Mouse (Mus musculus): Measurements from ENCODE around the gene Klhl33.
A peak's percentile ranks its signal among the peaks of the same experiment; 100 is the strongest.
"Not testable (repeated sequence)": the region's sequence is repeated elsewhere in the genome, so short reads cannot be mapped to it uniquely, and the experiment has no call there.

The Klhl33 gene

GRCm38 (mm10) chr14:50897374-50897765 lies at the start of gene Klhl33:
Gene Klhl33, minus strand, starts transcription at chr14:50897507.
- peak; percentile 77 for DNase-seq (ENCODE audit: low read depth, low spot score)

GRCm38 (mm10) chr14:50945526-50945925 lies 48.2 kb upstream of the Klhl33 start:
- not testable (repeated sequence) for DNase-seq (ENCODE audit: low read depth, low spot score)

- DNase-seq (ENCODE audit: low read depth, low spot score) = not testable (repeated sequence)
These were observed 47.8 kb upstream of the Klhl33 start for GRCm38 (mm10) chr14:50945081-50945480.

- DNase-seq (ENCODE audit: low read depth, low spot score) = not testable (repeated sequence)
These were observed 47.3 kb upstream of the Klhl33 start for GRCm38 (mm10) chr14:50944668-50945033.

GRCm38 (mm10) chr14:50943932-50944667 lies 46.8 kb upstream of the Klhl33 start, which contains the start of gene Gm49342:
Gene Gm49342, plus strand, starts transcription at chr14:50944517.
- peak; percentile 96 for DNase-seq (ENCODE audit: low read depth, low spot score)

DNA sequence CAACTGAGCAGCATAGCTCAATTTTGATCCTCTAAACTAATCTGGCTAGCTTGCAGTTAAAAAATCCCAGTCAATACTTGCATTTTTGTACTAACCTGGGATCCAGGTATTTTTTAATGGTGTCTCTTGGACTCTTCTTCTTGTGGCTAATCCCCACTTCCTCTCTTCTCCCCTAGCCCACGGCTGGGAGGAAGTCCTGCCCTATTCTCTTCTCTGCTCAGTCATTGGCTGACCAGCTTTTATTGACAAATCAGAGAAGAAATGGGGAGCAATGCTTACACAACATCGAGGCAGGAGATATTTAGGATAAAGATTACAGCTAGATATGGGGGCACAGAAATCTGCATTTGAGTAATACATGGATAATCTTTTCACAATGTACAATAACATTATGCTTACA lies 41.6 kb upstream of the Klhl33 start:
- no peak for DNase-seq (ENCODE audit: low read depth, low spot score)

DNA sequence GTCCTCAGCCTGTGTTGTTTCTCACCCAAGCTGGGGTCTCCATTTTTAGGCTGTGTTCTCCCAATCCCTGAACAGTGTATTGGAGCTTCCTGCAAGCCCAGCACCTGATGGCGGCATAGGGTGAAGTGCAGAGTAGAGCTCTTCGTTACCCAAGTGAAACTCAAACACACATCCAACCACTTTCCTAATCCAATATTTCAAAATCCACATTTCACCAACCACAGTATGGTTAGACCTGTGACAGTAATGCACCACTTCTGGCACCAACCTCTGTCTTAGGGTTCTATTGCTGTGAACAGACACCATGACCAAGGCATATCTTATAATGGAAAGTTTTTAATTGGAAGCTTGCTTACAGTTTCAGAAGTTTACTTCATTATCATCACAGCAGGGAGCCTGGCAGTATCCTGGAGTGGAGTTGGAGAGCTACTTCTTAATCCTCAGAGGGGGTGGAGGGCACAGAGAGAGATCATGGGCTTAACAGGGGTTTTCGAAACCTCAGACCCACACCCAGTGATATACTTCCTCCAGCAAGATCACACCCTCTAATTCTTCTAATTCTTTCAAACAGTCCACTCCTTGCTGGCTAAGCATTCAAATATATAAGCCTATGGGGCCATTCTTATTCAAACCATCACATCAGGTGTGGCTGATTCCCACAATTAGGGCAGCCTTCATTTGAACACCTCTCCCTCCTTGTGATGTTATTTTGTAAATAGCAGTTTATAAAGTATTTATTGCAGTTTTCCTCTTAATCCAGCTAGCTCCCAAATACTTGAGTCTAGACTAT lies 41.0 kb upstream of the Klhl33 start:
- no peak for DNase-seq (ENCODE audit: low read depth, low spot score)

DNA sequence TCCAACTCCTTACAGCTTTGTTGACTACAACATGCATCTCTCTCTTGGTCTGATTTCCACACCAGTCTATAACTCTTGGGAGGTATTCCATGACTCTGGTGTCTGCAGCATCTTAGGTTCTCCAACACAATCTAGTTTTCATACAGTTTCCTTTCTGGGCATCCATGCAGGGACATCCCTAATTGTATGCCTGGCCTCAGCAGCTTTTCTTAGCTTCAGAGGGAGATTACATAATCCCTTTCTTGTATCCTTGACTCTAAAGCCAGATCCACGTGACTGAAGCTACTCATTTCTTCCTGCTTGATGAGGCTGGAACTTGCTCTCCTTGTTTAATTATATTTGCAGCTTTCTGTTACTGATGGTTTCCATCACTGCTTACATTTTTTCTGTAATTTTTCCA lies 39.3 kb upstream of the Klhl33 start:
- no peak for DNase-seq (ENCODE audit: low read depth, low spot score)

DNA sequence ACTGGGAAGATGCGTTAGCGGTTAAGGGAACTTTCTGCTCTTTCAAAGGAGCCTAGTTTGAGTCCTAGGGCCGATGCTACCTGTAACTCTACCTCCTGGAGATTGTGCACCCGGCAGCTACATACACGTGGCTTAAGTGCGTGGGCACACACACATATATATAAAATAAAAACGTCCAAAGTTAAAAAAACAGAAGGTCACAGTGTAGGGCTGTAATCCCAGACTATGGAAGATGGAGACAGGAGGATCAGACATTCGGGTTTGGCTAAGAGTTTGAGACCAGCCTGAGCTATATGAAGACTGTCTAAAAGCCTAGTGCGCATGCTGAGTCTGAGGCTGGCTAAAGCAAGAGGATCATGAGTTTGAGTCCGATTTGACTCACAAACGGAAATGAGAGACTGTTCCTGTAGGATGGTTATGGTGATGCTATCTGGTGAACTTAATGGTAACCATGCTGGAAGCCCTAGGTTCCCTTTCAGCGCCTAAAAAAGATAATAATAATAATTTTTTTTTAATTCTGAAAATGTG lies 34.2 kb upstream of the Klhl33 start:
- DNase-seq (ENCODE audit: low read depth, low spot score) = no peak

DNA sequence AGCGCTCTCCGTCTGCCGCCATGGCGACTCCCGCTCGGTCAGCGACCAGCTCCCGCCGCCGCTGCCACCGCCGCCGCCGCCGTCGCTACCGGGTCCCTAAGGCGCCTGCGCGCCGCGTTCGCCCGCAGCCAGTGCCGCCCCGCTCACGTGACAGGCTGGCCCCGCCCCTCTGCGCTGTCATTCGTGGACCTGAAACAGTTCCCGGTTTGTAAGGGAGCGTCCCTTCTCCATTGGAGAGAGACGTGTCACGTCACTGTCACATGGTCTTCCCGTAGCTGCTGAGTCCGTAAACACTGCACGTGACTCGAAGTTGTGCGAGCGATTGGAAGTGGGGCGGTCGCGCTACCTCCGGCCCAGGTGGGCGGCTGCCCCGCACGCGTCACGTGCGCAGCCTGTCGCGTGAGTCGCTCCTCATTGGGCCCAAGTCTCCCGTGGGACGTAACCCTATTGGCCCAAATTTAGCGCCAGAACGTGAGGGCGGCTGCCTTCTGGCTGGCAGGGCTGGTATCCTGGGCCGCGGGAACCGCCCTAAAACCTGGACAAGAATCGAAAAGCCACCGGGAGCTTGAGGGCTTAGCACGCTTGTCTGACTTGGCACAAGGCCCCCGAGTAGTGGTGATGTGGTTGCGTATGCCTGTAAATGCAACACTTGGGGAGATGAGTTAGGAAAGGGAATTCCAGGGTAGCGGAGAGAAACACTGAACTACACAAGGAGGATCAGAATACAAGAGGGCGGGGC lies 33.6 kb upstream of the Klhl33 start, which contains the start of the genes Pip4p1 and Pnp:
Gene Pip4p1 (minus strand): TSS at position 103 of the 739 bp plus-strand sequence.
Gene Pnp (plus strand): TSS at position 329 of the 739 bp plus-strand sequence.
- peak; percentile 100 for DNase-seq (ENCODE audit: low read depth, low spot score)

- peak; percentile 76 for DNase-seq (ENCODE audit: low read depth, low spot score)
These were observed 33.1 kb upstream of the Klhl33 start for GRCm38 (mm10) chr14:50930377-50930753.

DNA sequence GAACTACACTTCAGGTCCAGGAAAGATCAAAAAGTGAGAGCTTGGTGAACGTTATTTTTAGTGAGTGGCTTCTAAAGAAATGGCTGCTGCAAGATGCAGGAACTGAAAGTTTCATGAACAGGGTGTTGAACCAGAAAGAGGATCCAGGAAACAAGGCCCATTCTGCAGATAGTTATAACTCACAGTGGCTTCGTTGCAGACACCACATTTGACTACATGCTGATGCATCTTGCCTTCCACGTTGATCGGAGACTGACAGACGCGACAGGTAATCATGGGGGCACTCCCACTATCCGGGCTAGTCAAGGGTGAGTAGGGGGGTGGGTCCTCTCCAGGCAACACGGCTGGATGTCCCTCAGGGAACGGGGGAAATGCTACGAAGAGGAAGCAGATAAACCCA lies 32.6 kb upstream of the Klhl33 start:
- no peak for DNase-seq (ENCODE audit: low read depth, low spot score)

GRCm38 (mm10) chr14:50927366-50927765 lies 30.1 kb upstream of the Klhl33 start:
- DNase-seq (ENCODE audit: low read depth, low spot score) = no peak

DNA sequence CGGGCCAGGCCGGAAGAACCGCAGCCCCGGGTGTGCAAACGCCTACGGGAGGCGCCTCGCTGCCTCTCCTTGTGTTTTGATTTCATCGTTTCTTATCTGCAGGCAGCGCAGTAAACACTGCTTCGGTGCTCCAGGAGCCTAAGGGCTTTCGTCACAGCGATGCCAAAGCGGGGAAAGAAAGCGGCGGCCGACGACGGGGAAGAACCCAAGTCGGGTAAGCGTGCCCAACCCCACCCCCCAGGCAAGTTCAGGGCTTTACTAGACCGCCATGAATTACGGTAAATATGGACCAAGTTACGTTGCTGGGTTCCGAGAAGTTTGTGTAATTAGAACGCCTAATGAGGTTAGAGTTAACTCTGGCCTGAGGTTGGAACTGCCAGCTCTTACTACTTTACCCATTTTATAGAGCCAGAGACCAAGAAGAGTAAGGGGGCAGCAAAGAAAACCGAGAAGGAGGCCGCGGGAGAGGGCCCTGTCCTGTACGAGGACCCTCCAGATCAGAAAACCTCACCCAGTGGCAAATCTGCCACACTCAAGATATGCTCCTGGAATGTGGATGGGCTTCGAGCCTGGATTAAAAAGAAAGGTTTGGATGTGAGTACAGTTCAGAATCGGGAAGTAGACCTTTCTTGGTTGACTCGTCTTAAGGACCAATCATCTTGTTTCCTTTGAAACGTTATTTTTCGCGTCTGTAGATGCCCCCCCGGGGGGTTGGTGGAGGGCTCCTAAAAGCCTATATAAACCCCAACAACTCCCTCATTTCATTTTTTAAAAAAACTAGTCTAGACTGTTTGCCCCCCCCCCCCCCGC lies 28.0 kb upstream of the Klhl33 start:
- no peak for DNase-seq (ENCODE audit: low read depth, low spot score)

GRCm38 (mm10) chr14:50924281-50925064 lies 27.2 kb upstream of the Klhl33 start, which contains the start of the genes Osgep and Apex1:
Gene Osgep, minus strand, starts transcription at chr14:50924893.
Gene Apex1, plus strand, starts transcription at chr14:50924968.
- DNase-seq (ENCODE audit: low read depth, low spot score) = peak; percentile 99

DNA sequence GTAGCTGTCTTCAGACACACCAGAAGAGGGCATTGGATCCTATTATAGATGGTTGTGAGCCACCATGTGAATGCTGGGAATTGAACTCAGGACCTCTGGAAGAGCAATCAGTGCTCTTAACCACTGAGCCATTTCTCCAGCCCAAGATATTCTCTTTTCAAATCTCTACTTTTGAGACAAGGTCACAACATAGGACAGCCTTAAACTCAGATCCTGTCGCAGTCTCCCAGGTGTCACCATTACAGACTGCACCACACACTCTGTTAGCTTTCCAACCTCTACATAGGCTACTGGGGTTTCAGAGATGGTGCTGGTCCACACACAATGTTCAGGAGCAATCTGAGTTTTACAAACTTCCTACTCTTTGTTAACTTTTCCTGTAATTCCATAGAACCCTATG lies 26.1 kb upstream of the Klhl33 start:
- DNase-seq (ENCODE audit: low read depth, low spot score) = not testable (repeated sequence)

- no peak for DNase-seq (ENCODE audit: low read depth, low spot score)
These were observed 14.0 kb upstream of the Klhl33 start for GRCm38 (mm10) chr14:50911356-50911755.

DNA sequence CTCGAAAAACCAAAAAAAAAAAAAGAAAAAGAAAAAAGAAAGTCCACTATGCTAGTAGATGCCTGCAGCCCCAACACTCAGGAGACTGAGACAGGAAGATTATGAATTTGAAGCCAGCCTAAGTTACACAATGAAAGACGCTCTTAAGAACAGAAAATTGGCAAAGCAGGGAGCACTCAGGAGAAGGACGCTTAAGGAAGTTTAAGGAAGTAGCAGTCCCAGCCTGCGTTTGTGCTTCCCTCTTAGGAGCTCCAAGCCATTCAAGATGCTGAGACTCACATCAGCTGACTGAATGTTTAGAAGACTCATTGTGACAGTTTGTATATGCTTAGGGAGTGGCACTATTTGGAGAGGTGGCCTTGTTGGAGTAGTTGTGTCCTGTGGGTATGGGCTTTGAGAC lies 10.8 kb upstream of the Klhl33 start:
- DNase-seq (ENCODE audit: low read depth, low spot score) = no peak

- DNase-seq (ENCODE audit: low read depth, low spot score) = not testable (repeated sequence)
These were observed 8.0 kb upstream of the Klhl33 start for GRCm38 (mm10) chr14:50905327-50905726.

DNA sequence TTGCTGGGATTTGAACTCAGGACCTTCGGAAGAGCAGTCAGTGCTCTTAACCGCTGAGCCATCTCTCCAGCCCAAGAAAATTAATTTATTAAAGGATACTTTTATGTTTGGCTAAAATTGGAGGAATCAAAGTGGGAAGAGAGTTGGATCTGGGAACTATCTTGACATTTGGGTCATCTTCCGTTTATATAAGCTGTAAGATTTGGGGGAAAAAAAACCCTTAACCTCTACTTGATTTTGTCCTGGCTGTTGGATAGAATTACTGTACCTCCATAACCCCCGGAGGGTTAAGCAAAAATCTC lies 7.5 kb upstream of the Klhl33 start:
- DNase-seq (ENCODE audit: low read depth, low spot score) = no peak

Data from brain, adult 2 months (tissue).